Mouse (Mus musculus) mesoderm, embryonic 11.5 days (tissue): ENCODE results near the gene Stxbp1.

Experiments used
- DNase-seq: peaks from one replicate; pipeline ENCODE4 v3.0.0-alpha.2; 2012; ENCODE audit warnings: low read depth, low spot score

Gene Stxbp1

DNA sequence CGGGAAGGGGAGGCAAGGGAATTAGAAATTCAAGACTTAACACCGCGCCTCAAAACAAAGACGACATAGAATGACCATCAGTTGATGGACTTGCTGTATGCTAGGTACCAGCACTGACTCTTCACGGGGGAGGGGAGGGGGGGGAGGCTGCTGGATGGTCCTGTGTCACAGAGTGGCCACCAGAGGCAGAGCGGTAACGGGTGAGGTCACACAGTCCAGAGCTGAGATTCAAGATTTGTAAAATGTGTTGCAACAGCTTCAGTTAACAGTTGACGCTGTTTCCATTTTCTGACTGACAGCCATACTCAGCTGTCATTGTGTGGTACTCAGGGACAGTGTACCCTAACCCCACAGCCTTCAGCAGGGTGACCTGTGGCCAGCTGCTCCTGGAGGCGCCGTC lies 94.9 kb downstream of the Stxbp1 start:
- no peak for DNase-seq

DNA sequence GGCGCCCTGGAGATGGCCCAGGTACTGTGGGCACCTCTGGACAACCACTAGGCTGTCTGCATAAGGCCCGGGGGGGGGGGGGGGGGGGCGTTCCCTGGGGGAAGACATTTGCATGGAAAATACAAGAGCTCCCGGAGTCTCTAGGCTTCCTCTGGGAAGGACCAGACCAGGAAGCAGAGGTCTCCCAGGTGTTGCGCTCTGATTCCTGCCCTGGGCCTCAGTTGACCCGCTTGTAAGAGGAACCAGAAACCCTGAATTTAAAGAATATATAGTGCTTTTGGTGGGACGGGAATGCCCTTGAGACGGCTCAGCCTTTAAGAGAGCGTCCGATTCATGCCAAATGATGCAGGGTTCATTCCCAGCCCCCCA lies 95.4 kb downstream of the Stxbp1 start:
- no peak for DNase-seq

DNA sequence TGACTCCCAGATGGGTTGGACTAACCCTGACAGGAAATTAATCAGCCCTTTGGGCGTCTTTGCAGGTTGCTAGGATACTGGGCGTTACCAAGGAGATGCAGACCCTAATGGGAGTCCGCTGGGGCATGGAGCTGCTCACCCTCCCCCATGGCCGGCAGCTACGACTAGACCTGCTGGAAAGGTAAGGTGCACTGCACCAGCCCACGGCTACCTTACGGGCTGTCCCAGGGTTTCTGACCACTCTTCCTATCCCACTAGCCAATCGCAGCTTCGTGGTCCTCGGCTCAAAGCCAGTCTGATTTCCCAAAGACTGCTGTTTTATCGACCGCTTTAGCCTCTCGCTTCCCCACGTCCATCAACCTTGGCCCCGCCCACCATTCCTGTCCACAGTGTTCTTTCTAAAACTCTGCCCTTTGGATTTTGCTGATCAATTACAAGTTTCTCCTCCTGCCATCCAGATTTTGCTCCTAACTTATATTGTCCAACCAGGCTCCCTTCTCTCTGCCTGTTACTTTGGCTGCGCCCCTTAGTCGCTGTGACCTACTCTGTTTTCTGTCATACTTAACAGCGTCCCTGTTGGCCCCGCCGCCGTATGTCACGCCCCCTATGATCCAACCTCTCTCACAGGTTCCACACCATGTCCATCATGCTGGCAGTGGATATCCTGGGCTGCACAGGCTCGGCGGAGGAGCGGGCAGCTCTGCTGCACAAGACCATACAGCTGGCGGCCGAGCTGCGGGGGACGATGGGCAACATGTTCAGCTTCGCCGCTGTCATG lies 96.0 kb downstream of the Stxbp1 start:
- peak; percentile 90 for DNase-seq

DNA sequence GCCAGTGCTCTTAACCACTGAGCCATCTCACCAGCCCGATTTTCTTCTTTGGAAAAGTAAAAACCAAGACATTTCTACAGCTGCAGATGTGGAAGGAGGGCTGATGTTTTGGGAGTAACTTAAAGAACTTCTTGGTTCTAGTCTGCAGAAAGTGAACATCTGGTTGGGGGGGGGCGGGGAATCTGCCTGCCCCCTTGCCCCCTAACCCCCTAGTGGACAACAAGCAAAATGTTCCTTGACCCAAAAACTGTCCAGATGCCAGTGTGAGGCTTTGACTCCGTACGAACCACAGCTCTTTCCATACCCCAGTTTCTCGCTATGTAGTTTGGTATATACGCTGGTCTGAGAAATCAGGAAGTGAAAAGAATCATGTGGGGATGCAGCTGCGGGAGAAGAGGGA lies 96.8 kb downstream of the Stxbp1 start:
- DNase-seq, result no peak

DNA sequence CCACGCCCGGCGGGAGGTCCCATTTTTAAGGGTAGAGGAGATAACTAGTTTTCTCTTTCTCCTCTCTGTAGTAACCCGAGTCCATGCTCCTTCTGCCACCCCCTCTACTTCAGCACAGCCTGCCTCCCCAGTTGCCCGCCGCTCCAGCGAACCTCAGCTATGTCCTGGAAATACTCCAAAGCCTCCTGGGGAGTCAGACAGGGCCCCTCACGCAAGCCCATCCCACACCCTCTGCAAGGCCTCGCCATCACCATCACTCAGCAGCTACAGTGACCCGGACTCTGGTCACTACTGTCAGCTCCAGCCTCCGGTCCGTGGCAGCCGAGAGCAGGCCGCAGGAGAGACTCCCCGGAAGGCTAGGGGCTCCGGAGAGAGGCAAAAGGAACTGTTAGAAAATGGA lies 98.0 kb downstream of the Stxbp1 start:
- DNase-seq, result no peak

DNA sequence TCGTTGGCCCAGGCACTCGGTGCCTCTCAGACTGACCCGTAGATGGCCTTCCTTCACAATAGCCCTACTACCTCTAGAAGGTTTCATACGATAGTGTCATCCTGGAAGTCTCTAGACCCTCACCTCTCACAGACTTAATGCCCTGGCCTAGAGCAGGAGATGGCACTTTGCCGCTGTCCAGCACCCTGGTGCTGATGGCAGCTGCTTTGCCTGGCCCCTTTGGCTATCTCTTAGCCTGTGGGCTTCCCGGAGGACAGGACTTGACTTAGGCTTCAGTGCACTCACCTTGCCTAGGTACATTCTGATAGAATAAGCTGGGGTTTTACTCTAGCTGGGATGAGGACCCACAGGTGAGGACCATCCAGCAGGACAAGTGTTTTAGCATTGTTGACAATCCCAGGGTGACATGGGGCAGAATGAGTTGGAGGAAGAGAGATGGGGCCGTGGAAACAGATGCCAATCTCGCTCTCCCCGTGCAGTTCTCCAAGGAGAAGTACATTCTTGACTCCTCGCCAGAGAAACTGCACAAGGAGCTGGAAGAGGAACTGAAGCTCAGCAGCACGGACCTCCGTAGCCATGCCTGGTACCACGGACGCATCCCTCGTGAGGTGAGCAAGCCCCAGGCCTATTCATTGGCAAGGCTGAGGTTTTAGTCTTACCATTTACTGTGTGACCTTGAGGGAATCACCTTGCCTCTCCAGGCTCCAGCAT lies 102.6 kb downstream of the Stxbp1 start:
- no peak for DNase-seq

DNA sequence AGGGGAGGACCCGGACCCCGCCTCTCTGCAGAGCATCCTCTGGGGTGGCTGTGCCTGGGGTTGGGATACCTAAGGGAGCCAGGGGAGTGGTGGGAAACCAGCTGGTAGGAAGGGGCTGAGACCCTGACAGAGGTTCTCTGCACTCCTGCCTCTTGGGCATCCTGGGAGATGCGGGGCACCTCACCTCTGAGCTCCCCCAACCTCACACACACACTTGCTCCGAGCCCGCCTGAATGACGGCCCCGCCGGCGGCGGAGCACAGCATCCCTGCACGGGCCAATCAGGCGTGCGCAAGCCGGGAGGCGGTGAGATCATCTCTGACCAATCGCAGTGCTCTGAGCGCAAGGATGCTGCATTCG lies 104.9 kb downstream of the Stxbp1 start:
- DNase-seq, result peak; percentile 69

DNA sequence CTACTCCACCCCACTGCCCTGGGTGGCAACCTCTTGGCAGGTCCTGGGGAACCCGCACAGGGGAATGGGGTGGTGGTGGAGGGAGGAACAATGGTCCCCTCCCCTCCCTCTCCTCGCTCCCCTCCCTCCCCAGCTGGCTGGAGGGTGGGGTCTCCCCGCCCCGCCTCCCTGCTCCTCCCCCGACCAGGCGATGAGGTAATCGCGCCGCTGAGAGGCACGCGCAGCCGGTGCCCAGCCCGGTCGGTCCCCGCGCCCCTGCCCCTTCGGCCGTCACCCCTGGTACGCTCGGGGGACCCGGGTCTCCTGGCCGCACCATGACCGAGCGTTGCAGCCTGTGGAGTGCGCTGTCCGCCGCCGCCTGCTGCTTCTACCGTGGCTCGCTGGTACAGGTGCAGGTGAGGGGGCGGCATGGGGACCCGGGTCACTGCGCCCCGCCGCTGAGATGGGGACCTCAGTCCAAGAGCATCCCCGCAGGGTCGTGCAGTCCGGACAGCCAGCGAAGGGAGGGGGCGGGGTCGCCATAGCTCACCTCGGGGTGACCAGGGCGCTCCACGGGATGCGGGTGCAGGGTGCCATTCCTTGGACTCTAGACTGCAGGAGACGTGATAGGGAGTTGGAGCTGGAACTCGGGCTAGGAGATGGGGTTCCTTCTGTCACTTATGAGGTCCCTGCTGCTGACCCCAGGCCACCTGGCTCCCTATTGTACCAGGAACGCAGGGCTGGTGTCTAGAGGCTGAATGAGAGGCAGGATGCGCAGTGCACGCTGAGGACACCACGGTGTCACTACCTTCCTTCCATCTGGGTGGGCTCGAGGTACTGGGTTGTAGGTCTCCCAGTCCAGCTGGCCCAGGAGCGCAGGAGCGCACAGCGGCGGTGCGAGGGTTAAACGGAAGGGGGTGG lies 105.5 kb downstream of the Stxbp1 start:
- DNase-seq, result peak; percentile 70

DNA sequence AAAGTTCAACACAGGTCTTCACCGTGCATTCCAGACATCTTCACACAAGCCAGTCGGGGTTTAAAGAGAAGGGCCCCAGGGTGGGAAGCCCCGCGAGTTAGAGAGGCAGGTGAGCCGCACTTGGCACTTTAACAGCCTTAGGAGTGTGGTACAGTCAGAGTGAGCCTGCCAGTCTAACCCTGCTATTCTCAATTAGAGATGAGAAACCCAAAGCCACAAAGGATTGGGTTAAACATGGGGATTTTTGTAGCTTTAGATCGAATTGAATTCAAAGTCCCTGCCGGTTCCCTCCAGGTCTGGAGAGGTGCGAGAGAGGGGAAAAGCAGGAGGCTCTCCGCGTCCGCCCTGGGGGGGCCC lies 106.2 kb downstream of the Stxbp1 start, which contains the start of gene 6330409D20Rik:
Gene 6330409D20Rik (minus strand): TSS at position 101 of the 357 bp plus-strand sequence.
- no peak for DNase-seq

DNA sequence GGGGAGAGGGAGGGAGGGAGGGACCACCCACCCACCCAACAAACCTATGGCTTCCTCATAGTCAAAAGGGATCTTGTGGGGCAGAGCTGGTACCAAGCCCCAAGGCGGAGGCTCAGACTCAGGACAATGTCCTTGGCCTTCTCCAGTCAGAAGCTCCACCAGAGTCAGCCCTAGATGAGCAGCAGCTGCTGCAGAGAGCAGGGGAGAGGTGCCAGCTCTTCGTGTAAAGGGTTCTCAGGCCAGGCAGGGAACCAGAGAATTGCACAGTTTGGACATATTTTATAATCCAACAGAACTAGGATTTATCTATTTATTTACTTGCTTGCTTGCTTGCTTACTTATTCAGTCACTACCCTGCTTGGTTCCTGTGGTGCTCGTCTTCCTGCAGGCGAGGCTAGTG lies 107.7 kb downstream of the Stxbp1 start:
- DNase-seq, result no peak
